Mouse (Mus musculus): ENCODE measurements around the gene Vmn2r111. TPM values are rescaled to one million over a fixed set of nuclear protein-coding genes. Genes with fewer than 3 reads are reported as not detected.
"Not testable (repeated sequence)": the region's sequence is repeated elsewhere in the genome, so short reads cannot be mapped to it uniquely, and the experiment has no call there.

Gene Vmn2r111
- polyA plus RNA-seq (2015; fragmentation: Nextera tagmentation; extraction: Ambion mirVana): not detected in 2 replicates

DNA sequence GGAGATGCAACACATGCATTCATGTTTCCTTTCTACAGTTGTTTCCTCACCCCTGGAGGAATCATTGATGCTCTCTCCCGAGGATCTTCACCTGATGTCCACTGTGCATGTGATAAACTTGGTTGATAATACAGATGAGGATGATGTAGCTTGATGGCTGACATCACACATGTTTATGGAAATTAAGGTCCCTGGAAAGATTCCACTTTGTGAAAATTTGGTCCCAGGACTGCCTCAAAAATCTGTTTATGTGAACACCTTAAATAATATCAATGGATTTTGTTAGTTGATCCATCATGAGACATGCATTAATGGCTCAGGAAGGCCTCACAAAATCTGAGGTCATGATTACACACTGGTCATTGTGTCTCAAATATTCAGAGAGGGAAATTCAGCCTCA is at the start of gene Vmn2r111:
TSS of gene Vmn2r111 (minus strand) at position 101 of the 400 bp plus-strand sequence.
- not testable (repeated sequence) for H3K4me1 ChIP-seq (replicated peaks); ATAC-seq (ENCODE audit: low read depth); H3K36me3 ChIP-seq; H3K9ac ChIP-seq; H3K9me3 ChIP-seq (replicated peaks); H3K27ac ChIP-seq; H3K27me3 ChIP-seq; DNase-seq; H3K4me3 ChIP-seq (replicated peaks); H3K4me2 ChIP-seq
- WGBS (ENCODE audit: insufficient replicate concordance): 21% methylated on average over 1 of the region's 1 CpGs

DNA sequence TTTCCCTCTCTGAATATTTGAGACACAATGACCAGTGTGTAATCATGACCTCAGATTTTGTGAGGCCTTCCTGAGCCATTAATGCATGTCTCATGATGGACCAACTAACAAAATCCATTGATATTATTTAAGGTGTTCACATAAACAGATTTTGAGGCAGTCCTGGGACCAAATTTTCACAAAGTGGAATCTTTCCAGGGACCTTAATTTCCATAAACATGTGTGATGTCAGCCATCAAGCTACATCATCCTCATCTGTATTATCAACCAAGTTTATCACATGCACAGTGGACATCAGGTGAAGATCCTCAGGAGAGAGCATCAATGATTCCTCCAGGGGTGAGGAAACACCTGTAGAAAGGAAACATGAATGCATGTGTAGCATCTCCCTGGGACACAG is 27.4 kb upstream of the Vmn2r111 start, which contains the start of gene Vmn2r112:
TSS of gene Vmn2r112 (plus strand) at position 301 of the 400 bp plus-strand sequence.
- H3K9me3 ChIP-seq (replicated peaks); H3K27me3 ChIP-seq; H3K9ac ChIP-seq; ATAC-seq (ENCODE audit: low read depth); H3K27ac ChIP-seq; H3K4me3 ChIP-seq (replicated peaks); H3K4me1 ChIP-seq (replicated peaks); H3K36me3 ChIP-seq; H3K4me2 ChIP-seq; DNase-seq: not testable (repeated sequence)

DNA sequence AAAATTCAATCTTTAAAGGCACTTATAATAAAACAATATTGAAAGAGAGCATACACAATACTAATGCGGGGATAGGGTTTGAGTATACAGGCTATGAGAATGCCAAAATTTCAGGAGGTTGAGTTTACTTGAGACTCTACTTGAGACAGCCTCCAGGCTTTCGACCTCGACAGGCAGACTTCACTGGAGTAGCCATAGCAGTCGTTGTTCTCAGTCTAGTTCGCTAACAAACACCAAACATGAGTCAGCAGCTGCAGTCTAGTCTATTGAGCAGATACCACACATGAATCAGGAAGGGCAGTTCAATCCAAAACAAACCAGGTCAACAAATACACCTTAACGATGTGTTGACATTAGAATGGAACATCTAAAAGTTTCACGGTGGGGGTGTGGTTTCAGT is 52.8 kb downstream of the Vmn2r111 start:
- not testable (repeated sequence) for ATAC-seq (ENCODE audit: low read depth); H3K4me3 ChIP-seq (replicated peaks); H3K27ac ChIP-seq; H3K36me3 ChIP-seq; H3K27me3 ChIP-seq; DNase-seq; H3K4me2 ChIP-seq; H3K4me1 ChIP-seq (replicated peaks); H3K9me3 ChIP-seq (replicated peaks); H3K9ac ChIP-seq
- 68% methylated on average over 7 of the region's 7 CpGs for WGBS (ENCODE audit: insufficient replicate concordance)

GRCm38 (mm10) chr17:22520037-22520436 is 53.2 kb downstream of the Vmn2r111 start:
- WGBS (ENCODE audit: insufficient replicate concordance): 51% methylated on average over 3 of the region's 3 CpGs
- H3K36me3 ChIP-seq; H3K27me3 ChIP-seq; DNase-seq; H3K4me2 ChIP-seq; H3K27ac ChIP-seq; H3K4me1 ChIP-seq (replicated peaks); H3K9ac ChIP-seq; H3K4me3 ChIP-seq (replicated peaks); H3K9me3 ChIP-seq (replicated peaks); ATAC-seq (ENCODE audit: low read depth): not testable (repeated sequence)

DNA sequence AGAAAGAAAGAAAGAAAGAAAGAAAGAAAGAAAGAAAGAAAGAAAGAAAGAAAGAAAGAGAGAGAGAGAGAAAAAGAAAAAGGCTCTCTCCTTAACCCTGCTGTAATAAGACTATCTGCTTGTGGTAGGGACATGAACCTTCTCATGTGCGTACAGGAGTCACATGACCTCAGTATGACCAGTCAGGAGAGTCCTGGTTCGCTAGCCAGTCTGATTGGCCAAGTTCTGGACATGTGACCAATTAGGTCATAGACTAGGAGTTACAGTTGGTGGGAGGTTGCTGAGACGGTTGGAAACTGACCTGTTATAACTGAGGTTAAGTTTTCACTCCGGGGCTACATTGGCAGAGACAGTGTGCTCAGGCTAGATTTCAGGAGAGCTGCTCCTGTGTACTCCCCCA is 76.2 kb downstream of the Vmn2r111 start:
- ATAC-seq (ENCODE audit: low read depth): no peak
- no peak for DNase-seq
- 46% methylated on average over 4 of the region's 4 CpGs for WGBS (ENCODE audit: insufficient replicate concordance)
- Histone ChIP-seq H3K27me3 (no peaks in the 10 kb centered on the region), H3K4me3 (replicated peaks) (no peak overlapping the region), H3K36me3 (no peaks in the 10 kb centered on the region), H3K4me1 (replicated peaks) (no peaks in the 10 kb centered on the region), H3K27ac (no peak overlapping the region), H3K9ac (no peak overlapping the region), H3K4me2 (no peak overlapping the region), H3K9me3 (replicated peaks) (no peaks in the 10 kb centered on the region; the same call in 1 of the 2 replicates)

Other genes with a start within 250 kb of the Vmn2r111 start
- 6.3 and 8.0 TPM in 2 replicates for gene Zfp944, start 212.1 kb downstream of the Vmn2r111 start, polyA plus RNA-seq (2015; fragmentation: Nextera tagmentation; extraction: Ambion mirVana)
- 4.1 and 5.7 TPM in 2 replicates for gene Zfp758, start 212.0 kb downstream of the Vmn2r111 start, polyA plus RNA-seq (2015; fragmentation: Nextera tagmentation; extraction: Ambion mirVana)
- 3.1 and 3.9 TPM in 2 replicates for gene Zfp946, start 149.3 kb downstream of the Vmn2r111 start, polyA plus RNA-seq (2015; fragmentation: Nextera tagmentation; extraction: Ambion mirVana)
- not detected in 2 replicates for gene Vmn2r112, start 27.5 kb upstream of the Vmn2r111 start, polyA plus RNA-seq (2015; fragmentation: Nextera tagmentation; extraction: Ambion mirVana)